Mouse (Mus musculus) ES-Bruce4 (cell line): ENCODE results near the gene Inha.

ENCODE experiments used
- CTCF ChIP-seq: IDR thresholded peaks from one replicate; pipeline ENCODE4 v1.8.1; 2011; ENCODE audit warnings: low read depth, low read length
- POLR2A ChIP-seq: IDR thresholded peaks from one replicate; pipeline ENCODE4 v1.8.1; 2011; ENCODE audit warnings: low read length; ENCODE audit not compliant: insufficient read depth

GRCm38 (mm10) chr1:75503651-75503980 lies 3.3 kb upstream of the Inha start:
- TF ChIP-seq CTCF (no peak), POLR2A (no peak)
